Mouse (Mus musculus): ENCODE results near the gene Vmn1r202.
"Not testable (repeated sequence)": the region's sequence is repeated elsewhere in the genome, so short reads cannot be mapped to it uniquely, and the experiment has no call there.

The Vmn1r202 gene

DNA sequence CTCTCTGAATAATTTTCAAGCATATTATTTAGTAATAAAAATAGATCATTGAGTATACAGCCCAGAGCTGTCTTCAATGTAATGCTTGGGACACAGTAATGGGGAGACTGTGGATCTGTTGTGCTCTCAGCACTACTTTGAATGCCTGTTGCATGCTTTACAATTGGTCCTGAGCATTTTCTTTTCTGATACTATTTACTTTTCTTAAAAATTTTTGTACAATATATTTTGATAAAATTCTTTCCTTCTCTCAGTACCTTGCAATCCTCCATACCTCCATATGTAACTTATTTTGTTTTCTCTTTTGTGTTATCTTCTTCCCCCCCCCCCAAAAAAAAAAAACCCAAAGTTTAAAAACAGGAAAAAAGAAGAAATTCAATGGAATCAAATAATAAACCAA, at the start of gene Vmn1r202:
Vmn1r202 (minus strand) TSS at position 101 of the 400 bp plus-strand sequence.
- DNase-seq = no peak

DNA sequence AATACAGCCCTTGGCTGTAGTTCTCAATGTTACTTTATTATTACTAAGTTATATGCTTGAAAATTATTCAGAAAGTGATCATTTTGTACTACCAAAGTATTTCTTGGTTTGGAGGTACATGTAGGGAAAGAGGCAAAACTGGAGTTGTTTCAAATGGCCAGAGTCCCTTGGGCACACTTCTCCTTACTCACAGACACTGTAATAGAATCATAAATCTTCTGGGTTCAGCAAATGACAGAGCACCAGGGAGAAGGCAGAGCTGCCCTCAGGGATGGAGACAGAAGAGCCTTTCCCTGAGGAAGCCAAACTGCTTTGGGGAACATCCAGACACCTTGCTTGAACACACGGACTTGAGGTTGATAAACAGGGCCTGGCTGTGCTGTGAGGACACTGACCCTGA, 47.7 kb upstream of the Vmn1r202 start, which contains the start of gene Vmn1r204:
Vmn1r204 (plus strand) TSS at position 301 of the 400 bp plus-strand sequence.
- not testable (repeated sequence) for DNase-seq

DNA sequence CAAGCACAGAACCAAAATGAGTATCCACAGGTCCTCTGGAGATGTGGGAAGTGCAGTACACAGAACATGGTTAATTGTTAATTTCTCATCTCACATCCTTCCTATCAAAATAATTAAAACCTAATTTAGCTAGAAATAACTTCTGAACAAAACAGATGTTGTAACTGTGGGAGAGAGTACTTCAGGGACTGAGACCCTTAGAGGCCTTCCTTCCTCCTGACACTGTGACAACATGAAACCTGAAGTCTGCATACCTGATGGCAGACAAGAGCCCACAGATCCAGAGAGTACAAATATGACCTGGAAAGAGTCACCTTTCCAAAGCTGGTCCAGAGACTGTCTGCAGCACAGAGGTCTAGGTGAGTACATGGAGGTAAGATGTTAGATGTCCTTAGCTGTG, 12.6 kb upstream of the Vmn1r202 start, which contains the start of gene Vmn1r203:
Vmn1r203 (plus strand) TSS at position 301 of the 400 bp plus-strand sequence.
- DNase-seq = no peak

DNA sequence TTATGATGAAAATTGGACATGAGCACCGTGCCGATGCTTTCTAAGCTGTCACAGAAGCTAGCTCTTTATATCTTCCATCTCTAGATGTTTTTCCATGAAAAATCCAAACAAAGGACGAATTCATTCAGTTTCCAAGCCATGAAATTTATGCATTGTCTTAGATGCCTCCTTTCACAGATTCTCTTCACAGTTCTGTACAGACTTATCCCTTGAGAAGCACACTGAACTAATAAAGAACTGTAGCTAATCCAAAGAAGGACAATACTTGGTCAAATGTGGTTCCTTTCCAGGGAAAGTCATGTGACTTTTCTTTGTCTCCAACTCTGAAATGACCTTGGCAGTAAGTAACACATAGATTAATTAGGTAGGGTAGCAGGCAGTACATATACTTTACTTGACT, 2.8 kb downstream of the Vmn1r202 start:
- no peak for DNase-seq

DNA sequence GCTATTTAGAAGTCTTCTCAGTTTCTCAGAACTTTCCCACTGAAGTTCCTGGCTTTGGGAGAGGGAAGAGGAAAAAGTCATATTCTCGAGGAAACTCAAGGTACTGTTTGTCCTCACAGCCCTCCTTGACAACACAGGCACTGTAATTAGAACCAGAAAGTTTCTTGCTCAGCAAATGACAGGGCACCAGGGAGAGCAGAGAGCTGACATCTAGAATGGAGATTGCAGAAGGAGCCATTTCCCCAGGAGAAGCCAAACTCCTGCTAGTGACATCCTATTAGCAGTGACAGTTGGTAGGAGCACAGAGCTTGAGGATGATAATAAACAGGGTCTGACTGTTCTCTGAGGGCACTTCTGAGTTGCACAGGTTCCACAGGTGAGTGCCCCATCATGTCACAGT, 33.6 kb downstream of the Vmn1r202 start, which contains the start of gene Vmn1r201:
Vmn1r201 (plus strand) TSS at position 301 of the 400 bp plus-strand sequence.
- no peak for DNase-seq

DNA sequence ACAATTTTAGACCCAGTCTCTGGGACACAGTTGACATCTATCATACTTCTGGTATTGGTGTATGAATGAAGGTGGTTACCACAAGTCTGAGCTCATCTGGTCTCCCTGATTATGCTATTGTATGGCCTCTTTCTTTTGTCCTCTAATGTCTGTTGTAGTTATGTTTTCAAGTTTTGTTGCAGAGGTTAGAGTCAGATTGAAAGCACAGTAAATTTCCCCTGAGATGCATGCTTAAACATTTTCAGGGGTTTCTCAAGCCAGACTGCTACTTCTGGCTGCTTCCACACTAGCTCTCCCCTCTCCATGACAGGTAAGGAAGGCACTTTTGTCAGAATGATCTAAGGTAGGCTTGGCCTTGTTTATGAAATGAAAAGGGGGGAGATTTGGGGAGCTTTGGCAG, 50.0 kb downstream of the Vmn1r202 start:
- DNase-seq = no peak

Measured in cerebellum, adult 11-12 months (tissue).